Mouse (Mus musculus) stomach, embryonic 15.5 days (tissue): ENCODE measurements around the gene Acvrl1. TPM values are rescaled to one million over a fixed set of nuclear protein-coding genes. Genes with fewer than 3 reads are reported as not detected.

ENCODE experiments used
- ATAC-seq: fragments of 200-750 bp; cut with Nextera tagmentation; 2 replicates; pipeline ENCODE4 v1.8.0; 2017; ENCODE audit warnings: low read depth, moderate number of reproducible peaks, moderate TSS enrichment; ENCODE audit not compliant: insufficient read depth, low FRiP score
- H3K27ac ChIP-seq: fragments of 300-500 bp; sonication (generic); 2 replicates; pipeline ENCODE4 v1.5.1; 2015; ENCODE audit warnings: mild to moderate bottlenecking, inconsistent platforms
- H3K27me3 ChIP-seq: fragments of 300-500 bp; sonication (generic); replicated peaks from 2 replicates; pipeline ENCODE4 v1.6.1; 2015; ENCODE audit warnings: inconsistent platforms
- H3K36me3 ChIP-seq: fragments of 300-500 bp; sonication (generic); 2 replicates; pipeline ENCODE4 v1.6.1; 2015; ENCODE audit warnings: inconsistent platforms
- H3K4me1 ChIP-seq: fragments of 300-500 bp; sonication (generic); 2 replicates; pipeline ENCODE4 v1.6.1; 2015; ENCODE audit warnings: inconsistent platforms
- H3K4me2 ChIP-seq: fragments of 300-500 bp; sonication (generic); 2 replicates; pipeline ENCODE4 v1.6.1; 2015; ENCODE audit warnings: mild to moderate bottlenecking, inconsistent platforms
- H3K4me3 ChIP-seq: fragments of 300-500 bp; sonication (generic); replicated peaks from 2 replicates; pipeline ENCODE4 v1.5.1; 2015; ENCODE audit warnings: inconsistent platforms
- H3K9ac ChIP-seq: fragments of 300-500 bp; sonication (generic); 2 replicates; pipeline ENCODE4 v1.6.1; 2015; ENCODE audit warnings: inconsistent platforms
- H3K9me3 ChIP-seq: fragments of 300-500 bp; sonication (generic); 2 replicates; pipeline ENCODE4 v1.6.1; 2016; ENCODE audit warnings: inconsistent platforms
- WGBS: fragments of 180-500 bp; shearing (Covaris S2); methylation state at CpG from one replicate; pipeline ENCODE4 v1.1.7; 2015; 5-methylcytosine and 5-hydroxymethylcytosine counted together
- polyA plus RNA-seq: library from polyadenylated mRNA; unstranded; fragments of >200 nt; fragmentation: Nextera tagmentation; extraction: Ambion mirVana; gene quantifications from 2 replicates; pipeline ENCODE4 v1.2.1, GENCODE M21; 2015

Acvrl1 gene
- polyA plus RNA-seq, 1 experiment from 2014 or later = 28.4 TPM

DNA sequence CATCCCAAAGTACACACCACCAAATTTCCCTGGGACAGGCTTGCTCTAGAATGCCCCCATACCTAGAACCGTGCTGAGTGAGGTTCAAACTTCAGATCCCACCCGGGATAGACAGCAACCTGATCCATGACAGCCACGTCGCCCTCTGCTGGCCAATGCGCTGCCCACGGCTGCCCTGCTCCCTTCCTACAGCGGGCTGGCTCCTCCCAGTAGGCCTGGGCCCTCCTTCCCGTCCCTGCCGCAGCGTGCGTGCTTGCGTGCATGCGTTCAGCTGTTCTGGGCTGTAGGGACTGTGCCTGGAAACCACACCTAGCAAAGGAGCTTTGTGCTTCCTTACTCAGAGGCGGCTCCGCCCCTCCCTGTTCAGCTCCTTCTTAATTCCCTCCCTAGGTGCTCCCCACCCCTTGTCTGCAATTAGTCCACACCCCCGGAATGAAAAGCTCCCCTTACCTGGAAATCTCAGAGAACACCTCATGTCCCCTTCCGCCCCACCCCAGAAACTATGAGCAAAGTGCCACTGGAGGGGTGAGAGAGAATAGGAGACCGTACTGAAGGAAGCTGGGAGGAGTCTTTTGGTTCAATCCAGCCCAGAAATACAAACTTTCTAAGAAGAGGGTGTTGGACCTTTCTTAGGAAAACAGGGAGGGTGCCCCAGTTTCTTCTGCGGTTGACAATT lies 17.2 kb downstream of the Acvrl1 start:
- 7% methylated on average over 19 of the region's 19 CpGs for WGBS
- Histone ChIP-seq H3K9ac (0 out of 2 replicates have a peak overlapping the region, but pooled peaks have one; percentile 24), H3K4me1 (peaks cover 60% of the 10 kb centered on the region), H3K4me3 (peak overlapping the region; percentile 2), H3K9me3 (no peaks in the 10 kb centered on the region), H3K27me3 (no peaks in the 10 kb centered on the region), H3K27ac (peak overlapping the region; percentile 80), H3K4me2 (peak overlapping the region; percentile 45), H3K36me3 (no peaks in the 10 kb centered on the region)
- ATAC-seq = peak; percentile 96

DNA sequence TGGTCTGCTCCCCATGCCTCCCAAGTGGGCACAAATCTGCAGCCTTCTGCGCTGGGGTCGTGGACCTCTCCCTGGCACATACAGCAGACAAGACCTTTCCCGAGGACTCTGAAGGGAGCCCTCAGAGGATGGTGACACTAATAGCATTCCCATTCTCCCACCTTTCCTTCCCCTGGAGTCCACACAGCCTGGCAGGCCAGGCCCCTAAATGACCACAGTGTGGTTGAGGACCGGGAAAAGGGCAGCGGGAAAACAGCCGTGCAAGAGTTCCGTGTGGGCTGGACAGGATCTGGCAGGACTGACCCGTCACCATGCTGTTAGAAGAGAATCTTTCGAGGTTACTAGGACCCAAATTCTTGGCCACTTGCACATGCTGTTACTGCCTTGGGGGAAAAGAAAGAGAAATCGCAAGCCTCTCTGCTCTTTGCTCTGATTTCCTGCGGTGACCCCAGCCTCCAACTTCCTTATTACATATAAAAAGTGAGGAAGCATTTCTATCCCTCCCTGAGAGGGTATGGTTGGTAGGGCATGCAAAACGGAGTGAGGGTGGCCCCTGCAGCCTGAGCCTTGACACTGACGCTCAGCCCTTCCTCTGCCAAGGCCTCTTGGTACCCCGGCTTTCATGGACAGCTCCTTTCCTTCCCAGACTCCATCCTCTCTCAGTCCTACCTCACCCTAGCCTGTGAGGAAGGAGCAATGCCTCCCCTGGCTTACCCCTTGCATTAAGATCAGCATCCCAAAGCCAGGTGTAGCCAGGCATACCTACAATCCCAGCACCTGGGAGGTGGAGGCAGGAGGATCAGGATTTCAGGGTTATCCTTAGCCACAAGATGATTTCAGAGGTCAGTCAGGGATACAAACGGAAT lies 18.0 kb downstream of the Acvrl1 start:
- ATAC-seq = no peak
- H3K27me3 ChIP-seq = no peaks in the 10 kb centered on the region
- H3K4me3 ChIP-seq = no peak overlapping the region; the same call in 1 of the 2 replicates
- peaks cover 56% of the 10 kb centered on the region for H3K4me1 ChIP-seq
- H3K9me3 ChIP-seq = no peaks in the 10 kb centered on the region
- peak overlapping the region; percentile 45 for H3K4me2 ChIP-seq
- H3K36me3 ChIP-seq = no peaks in the 10 kb centered on the region
- no peak overlapping the region for H3K9ac ChIP-seq
- WGBS = 56% methylated on average over 15 of the region's 15 CpGs
- H3K27ac ChIP-seq = peak overlapping the region; percentile 80

DNA sequence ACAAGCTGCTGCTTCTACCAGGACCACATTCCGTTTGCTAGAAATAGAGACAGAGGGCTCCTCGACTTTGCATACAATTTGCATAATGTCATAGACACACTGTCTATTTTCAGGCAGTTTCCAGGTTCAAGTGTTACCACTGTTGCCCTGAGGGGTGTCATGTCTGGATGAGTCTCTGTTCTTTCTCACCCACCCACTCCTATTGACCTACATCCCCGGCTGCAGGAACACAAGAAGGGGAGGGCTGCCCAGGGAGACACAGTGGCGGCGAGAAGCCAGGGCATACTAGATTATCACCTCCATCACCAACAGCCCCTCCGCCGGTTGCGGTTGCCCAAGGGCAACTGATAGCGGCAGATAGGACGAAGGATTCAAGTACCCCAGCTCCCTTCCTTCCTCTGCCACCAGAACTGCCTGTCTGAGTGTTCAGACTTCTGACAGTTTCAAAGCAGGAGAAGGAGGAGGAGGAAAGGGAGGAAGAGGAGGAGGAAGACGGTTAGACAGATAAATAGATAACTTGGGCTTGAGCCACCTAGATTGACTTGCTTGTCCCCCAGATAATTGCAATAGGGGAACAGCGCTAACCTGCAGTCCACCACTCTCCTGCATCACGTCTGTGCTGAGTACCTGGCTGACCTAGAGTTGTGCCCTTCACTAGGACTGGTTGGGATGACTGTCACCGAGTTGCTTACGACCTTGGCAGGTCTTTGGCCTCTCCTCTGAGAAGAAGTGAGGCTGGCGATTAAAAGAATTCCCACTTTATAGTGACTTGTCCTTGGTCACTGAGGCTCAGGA lies 19.0 kb downstream of the Acvrl1 start:
- 62% methylated on average over 16 of the region's 16 CpGs for WGBS
- H3K27ac ChIP-seq = peak overlapping the region; percentile 80; the same call in 1 of the 2 replicates
- no peak overlapping the region for H3K4me2 ChIP-seq

DNA sequence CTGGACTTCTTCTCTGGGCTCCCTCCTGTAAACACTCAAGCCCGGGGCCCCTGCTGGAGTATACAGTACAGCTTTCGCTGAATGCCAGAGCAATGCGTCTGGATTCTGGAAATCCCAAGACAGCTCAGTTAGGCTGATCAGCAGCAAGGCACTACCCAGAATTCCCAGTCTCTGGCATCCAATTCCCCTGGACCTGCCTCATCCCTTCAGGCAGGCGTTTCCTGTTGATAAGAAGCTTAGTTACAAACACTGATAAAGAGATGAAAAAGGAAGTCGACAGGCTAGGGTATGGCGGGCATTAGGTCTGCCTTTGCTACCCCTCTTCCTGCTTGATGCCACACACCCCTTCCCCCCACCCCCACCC lies 19.6 kb downstream of the Acvrl1 start:
- Histone ChIP-seq H3K4me2 (no peak overlapping the region), H3K4me1 (peaks cover 53% of the 10 kb centered on the region), H3K9ac (no peak overlapping the region), H3K27ac (0 out of 2 replicates have a peak overlapping the region, but pooled peaks have one; percentile 9), H3K4me3 (no peak overlapping the region), H3K27me3 (no peaks in the 10 kb centered on the region), H3K9me3 (no peaks in the 10 kb centered on the region), H3K36me3 (no peaks in the 10 kb centered on the region)
- ATAC-seq = no peak
- WGBS = 19% methylated on average over 6 of the region's 6 CpGs

More for the DNA sequence above, 19.0 kb downstream of the Acvrl1 start:
- Histone ChIP-seq H3K36me3 (no peaks in the 10 kb centered on the region), H3K9ac (no peak overlapping the region), H3K4me1 (peaks cover 56% of the 10 kb centered on the region), H3K27me3 (no peaks in the 10 kb centered on the region), H3K9me3 (no peaks in the 10 kb centered on the region), H3K4me3 (no peak overlapping the region)
- ATAC-seq = no peak

DNA sequence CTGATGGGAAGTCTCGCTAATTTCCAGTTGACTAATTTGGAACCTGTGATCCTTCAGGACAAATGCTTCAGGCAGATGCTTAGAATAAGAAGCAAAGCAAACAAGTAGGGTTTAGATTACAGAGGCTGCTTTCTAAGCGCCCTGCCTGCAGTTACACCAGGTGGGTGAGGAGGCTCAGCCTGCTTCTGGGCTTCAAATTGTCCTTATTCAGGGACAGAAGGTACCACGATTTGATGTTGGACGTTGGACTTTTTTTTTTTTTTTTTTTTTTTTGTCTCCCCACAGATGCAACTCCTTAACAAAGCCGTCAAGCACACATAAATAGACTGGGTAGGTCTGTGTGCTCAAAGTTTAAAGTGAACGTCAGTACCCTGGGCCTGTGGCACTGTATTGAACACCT lies 20.3 kb downstream of the Acvrl1 start:
- Histone ChIP-seq H3K27ac (0 out of 2 replicates have a peak overlapping the region, but pooled peaks have one; percentile 9), H3K9ac (no peak overlapping the region)

DNA sequence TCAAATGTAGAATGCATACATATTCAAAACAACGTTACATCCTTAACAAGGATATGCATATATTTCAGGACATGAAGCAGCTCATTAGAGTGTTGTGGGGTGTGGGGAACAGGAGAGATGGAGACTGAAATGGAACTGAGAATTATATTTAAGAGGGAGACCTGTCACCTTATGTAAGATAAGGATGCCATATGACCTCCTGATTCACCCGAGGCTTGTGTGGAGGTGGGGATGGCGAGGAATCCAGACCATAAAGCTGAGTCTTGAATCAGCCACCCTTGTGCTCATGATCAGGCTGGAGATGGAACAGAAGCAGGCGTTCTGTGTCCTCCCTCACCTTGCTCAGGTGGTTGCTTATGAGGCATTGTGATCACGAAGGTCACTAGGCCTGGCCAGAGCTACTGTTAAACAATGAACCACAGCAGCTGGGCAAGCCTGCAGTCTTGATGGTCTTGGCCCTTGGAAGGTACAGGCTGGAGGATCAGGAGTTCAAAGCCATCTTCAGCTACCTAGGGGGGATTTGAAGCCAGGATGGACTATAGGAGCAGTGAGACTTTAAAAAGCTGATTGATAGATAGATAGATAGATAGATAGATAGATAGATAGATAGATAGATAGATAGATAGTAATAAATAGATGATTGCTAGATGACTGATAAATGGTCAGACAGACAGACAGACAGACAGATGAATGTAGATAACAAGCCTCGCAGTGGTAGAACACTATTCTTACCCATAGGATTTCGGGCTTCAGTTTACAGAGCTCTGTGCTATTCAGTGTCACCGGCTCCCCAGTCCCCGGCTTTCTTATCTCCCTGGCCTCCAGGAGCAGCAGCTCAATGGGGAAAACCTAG lies 23.3 kb downstream of the Acvrl1 start:
- Histone ChIP-seq H3K27me3 (no peaks in the 10 kb centered on the region), H3K9me3 (no peaks in the 10 kb centered on the region), H3K4me2 (no peak overlapping the region), H3K4me3 (no peak overlapping the region), H3K27ac (no peak overlapping the region), H3K4me1 (peaks cover 18% of the 10 kb centered on the region), H3K36me3 (no peaks in the 10 kb centered on the region), H3K9ac (no peak overlapping the region)
- WGBS = 68% methylated on average over 9 of the region's 9 CpGs
- no peak for ATAC-seq

More for the DNA sequence above, 20.3 kb downstream of the Acvrl1 start:
- H3K4me3 ChIP-seq = no peak overlapping the region
- peaks cover 46% of the 10 kb centered on the region for H3K4me1 ChIP-seq
- H3K27me3 ChIP-seq = no peaks in the 10 kb centered on the region
- no peak for ATAC-seq
- no peak overlapping the region for H3K4me2 ChIP-seq
- H3K9me3 ChIP-seq = no peaks in the 10 kb centered on the region
- 49% methylated on average over 6 of the region's 6 CpGs for WGBS
- no peaks in the 10 kb centered on the region for H3K36me3 ChIP-seq

DNA sequence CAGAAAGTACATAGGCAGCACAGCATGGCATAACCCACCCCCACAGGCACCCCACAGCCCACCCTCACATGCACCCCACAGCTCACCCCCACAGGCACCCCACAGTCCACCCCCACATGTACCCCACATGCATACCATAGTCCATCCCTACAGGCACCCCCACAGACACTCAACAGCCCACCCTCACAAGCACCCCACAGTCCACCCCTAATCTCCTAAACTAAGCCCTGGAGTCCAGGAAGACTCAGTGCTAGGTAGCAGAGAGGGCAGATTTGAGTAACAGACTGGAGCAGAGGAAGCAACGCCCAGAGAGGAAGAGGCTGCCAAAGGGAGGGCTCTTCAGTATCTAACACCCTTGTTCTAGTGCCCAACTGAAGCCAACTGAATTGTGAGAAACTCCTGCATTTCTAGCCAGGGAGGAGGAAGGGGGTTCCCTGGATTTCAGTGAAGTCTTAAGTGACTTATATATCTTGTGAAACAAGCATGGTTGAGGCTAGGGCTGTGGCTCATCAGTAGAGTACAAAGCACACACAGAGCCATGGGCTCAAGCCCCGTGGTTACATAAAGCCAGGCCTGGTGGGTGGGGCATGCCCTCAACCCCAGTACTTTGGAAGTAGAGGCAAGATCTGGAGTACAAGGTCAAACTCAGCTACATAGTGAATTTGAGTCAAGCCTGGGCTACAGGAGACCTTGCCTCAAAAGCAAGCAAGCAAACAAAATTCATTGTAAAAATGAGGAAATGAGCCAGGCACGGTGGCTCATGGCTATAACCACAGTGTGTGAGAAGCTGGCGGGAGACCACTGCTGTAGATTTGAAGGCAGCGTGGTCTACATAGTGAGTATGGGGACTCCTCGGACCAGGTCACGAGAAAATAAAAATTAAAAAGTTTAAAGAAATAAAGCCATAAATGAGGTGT lies 26.6 kb downstream of the Acvrl1 start:
- Histone ChIP-seq H3K36me3 (no peaks in the 10 kb centered on the region), H3K9me3 (no peaks in the 10 kb centered on the region), H3K4me1 (no peaks in the 10 kb centered on the region), H3K27ac (no peak overlapping the region), H3K9ac (no peak overlapping the region), H3K4me2 (no peak overlapping the region), H3K27me3 (no peaks in the 10 kb centered on the region), H3K4me3 (no peak overlapping the region)
- ATAC-seq = no peak
- WGBS = 73% methylated on average over 7 of the region's 7 CpGs

DNA sequence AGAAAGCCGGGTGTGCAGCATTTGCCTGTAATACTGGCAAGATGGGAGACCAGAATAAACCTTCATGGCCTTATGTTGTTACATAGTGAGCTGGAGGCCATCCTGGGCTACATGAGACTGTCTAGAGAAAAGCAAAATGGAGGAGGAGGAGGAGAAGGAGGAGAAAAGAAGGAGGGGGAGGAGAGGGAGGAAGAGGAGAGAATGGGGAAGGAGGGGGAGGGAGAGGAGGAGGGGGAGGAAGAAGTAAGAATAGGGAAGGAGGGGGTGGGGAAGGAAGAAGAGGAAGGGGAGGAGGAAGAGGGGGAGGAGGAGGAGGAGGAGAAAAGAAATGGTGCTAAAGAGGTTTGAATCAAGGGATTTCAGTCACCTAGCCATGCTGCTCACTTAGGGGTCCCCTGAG lies 31.8 kb downstream of the Acvrl1 start:
- ATAC-seq = no peak
- no peak overlapping the region for H3K4me3 ChIP-seq
- H3K9me3 ChIP-seq = no peaks in the 10 kb centered on the region
- no peaks in the 10 kb centered on the region for H3K27me3 ChIP-seq
- no peak overlapping the region for H3K27ac ChIP-seq
- H3K9ac ChIP-seq = no peak overlapping the region
- peaks cover 21% of the 10 kb centered on the region for H3K4me1 ChIP-seq
- H3K36me3 ChIP-seq = no peaks in the 10 kb centered on the region
- H3K4me2 ChIP-seq = no peak overlapping the region
- 32% methylated on average over 1 of the region's 1 CpGs for WGBS

DNA sequence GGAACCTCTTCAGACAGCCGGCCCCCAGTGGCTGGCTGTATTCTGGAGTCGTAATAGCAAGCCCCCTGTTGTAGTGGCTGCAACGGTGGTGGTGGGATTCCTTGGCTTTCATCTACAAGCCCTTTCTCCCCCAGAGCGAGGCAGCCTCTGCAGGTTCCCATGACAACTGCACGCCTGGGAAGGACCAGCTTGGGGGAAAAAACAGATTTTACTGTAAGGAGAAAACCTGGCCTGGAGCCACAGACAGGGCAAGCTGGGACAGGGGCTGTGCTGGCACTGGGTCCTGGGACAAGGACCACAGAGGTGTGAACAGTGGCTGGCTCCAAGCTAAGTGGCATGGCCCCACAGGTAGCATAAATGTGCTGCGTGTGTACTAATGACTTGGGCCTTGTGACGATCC lies 32.3 kb downstream of the Acvrl1 start:
- Histone ChIP-seq H3K27me3 (no peaks in the 10 kb centered on the region), H3K36me3 (no peaks in the 10 kb centered on the region), H3K4me1 (peaks cover 21% of the 10 kb centered on the region), H3K9ac (no peak overlapping the region), H3K4me2 (no peak overlapping the region), H3K4me3 (no peak overlapping the region), H3K27ac (peak overlapping the region; percentile 67), H3K9me3 (no peaks in the 10 kb centered on the region)
- ATAC-seq = no peak
- WGBS = 33% methylated on average over 7 of the region's 7 CpGs

DNA sequence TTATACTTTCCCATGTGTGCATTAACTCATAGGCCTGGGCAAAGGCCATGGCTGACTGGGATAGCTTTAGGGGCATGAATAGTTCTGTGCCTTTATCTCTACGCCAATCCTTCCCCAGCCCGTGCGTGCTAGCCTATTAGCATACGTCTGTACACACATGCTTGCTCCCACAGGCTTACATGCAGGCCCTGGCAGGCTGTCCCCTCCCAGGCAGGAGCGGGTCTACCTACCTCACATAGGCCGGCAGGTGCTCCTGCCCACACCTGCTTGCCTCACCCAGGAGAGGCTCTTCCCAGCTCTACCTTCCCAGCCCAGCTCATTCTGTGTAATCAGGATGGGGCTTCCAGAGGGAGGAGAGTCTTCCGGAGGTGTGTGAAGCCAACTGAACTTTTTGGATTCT lies 33.2 kb downstream of the Acvrl1 start:
- peak overlapping the region; percentile 67 for H3K27ac ChIP-seq
- no peak overlapping the region for H3K9ac ChIP-seq
- H3K27me3 ChIP-seq = no peaks in the 10 kb centered on the region
- WGBS = 65% methylated on average over 7 of the region's 7 CpGs
- no peaks in the 10 kb centered on the region for H3K9me3 ChIP-seq
- H3K36me3 ChIP-seq = no peaks in the 10 kb centered on the region
- H3K4me3 ChIP-seq = no peak overlapping the region
- H3K4me2 ChIP-seq = no peak overlapping the region
- peaks cover 26% of the 10 kb centered on the region for H3K4me1 ChIP-seq
- ATAC-seq = peak; percentile 76
